In genomic region chr8:57435768-57436436, GRCm38 (mm10) we compare ENCODE assay signal across 9 mouse cellular contexts. TPM values are rescaled to one million over a fixed set of nuclear protein-coding genes. Genes with fewer than 3 reads are reported as not detected.
DNase-seq lines count a peak whose midpoint lies in the region; ATAC-seq lines count a peak whose summit lies in the region.
"Had no signal": no experiment of that assay in that cellular context is flagged by ENCODE, and none has a peak within 500 bp of the region (broad histone marks: within the 10 kb centered on the region; RNA-seq: fewer than 3 reads in every experiment).

No protein-coding gene starts in this region.

- no peak overlapping the region for H3K9ac ChIP-seq in midbrain, embryonic 15.5 days

- DNase-seq in adrenal gland, postnatal 10 days, result peak; percentile 31
- DNase-seq in adrenal gland, adult (ENCODE audit: inconsistent age in 2 of 2, low spot score in 1 of 2), result no peak
- no peak for DNase-seq in midbrain, embryonic 10.5 days (ENCODE audit: low spot score)
- DNase-seq in lung, postnatal 10 days, result peak; percentile 45
- DNase-seq in gastrocnemius, adult 8-10 months (ENCODE audit: low spot score in 2 of 2), result no peak

- no peak overlapping the region for H3K27ac ChIP-seq in midbrain, embryonic 15.5 days
- H3K27ac ChIP-seq in midbrain, embryonic 10.5 days (replicated peaks), result no peak overlapping the region

- no peaks in the 10 kb centered on the region for H3K36me3 ChIP-seq in midbrain, embryonic 15.5 days (replicated peaks)
- no peaks in the 10 kb centered on the region for H3K36me3 ChIP-seq in midbrain, embryonic 10.5 days

- 62% methylated on average over 18 of the region's 18 CpGs for WGBS in midbrain, embryonic 15.5 days
- 77% methylated on average over 18 of the region's 18 CpGs for WGBS in midbrain, embryonic 10.5 days

- H3K4me1 ChIP-seq in midbrain, embryonic 15.5 days, result no peaks in the 10 kb centered on the region
- peaks cover 5% of the 10 kb centered on the region for H3K4me1 ChIP-seq in midbrain, embryonic 10.5 days

- H3K4me2 ChIP-seq in midbrain, embryonic 15.5 days, result no peak overlapping the region

- H3K27me3 ChIP-seq in midbrain, embryonic 15.5 days (replicated peaks), result no peaks in the 10 kb centered on the region
- no peaks in the 10 kb centered on the region for H3K27me3 ChIP-seq in midbrain, embryonic 10.5 days (ENCODE audit: low read depth, poor library complexity, severe bottlenecking)

- no peaks in the 10 kb centered on the region for H3K9me3 ChIP-seq in midbrain, embryonic 15.5 days
- no peaks in the 10 kb centered on the region for H3K9me3 ChIP-seq in midbrain, embryonic 10.5 days (replicated peaks)

- no peak overlapping the region for H3K4me3 ChIP-seq in midbrain, embryonic 15.5 days
- H3K4me3 ChIP-seq in midbrain, embryonic 10.5 days, result no peak overlapping the region

- ATAC-seq in midbrain, embryonic 15.5 days (replicated peaks), result 0 out of 2 replicates have a peak, but pooled peaks have one; percentile 17
- peak; percentile 68 for ATAC-seq in granulocyte monocyte progenitor cell, adult 5-6 weeks (replicated peaks; ENCODE audit: poor library complexity, severe bottlenecking)
- no peak for ATAC-seq in activated CD4-positive, CD25-positive, alpha-beta regulatory T cell, adult 4 months

RNA-seq across cellular contexts. Expression of gene Scrg1, which starts 19.8 kb away (rescaled TPM):
- 1 to 10 TPM in 1 of 2 experiments, under 1 TPM in 1; 0.45 to 1.2 TPM for total RNA-seq in adrenal gland, postnatal 10 days (2021)
- 8.1 and 8.5 TPM in 2 replicates for polyA plus RNA-seq in midbrain, embryonic 15.5 days (2015; fragmentation: Nextera tagmentation; extraction: Ambion mirVana)
- 0.35 TPM in 1 of 2 replicates, not detected in the other for polyA plus RNA-seq in midbrain, embryonic 10.5 days (2016; fragmentation: Nextera tagmentation; extraction: Ambion mirVana)
- not detected in 2 replicates for total RNA-seq in granulocyte monocyte progenitor cell, adult 5-6 weeks (2014; fragmentation: Nextera tagmentation)
- not detected in 2 replicates for total RNA-seq in granulocyte monocyte progenitor cell, adult 5-6 weeks (2017)
- polyA plus RNA-seq in activated CD4-positive, CD25-positive, alpha-beta regulatory T cell, adult 4 months (2017; shearing (Covaris generic)), result not detected
- not detected for total RNA-seq in gastrocnemius, adult 8-10 months (2022)
- polyA plus RNA-seq: small intestine, adult 2 months had no signal

RNA-seq across cellular contexts. Expression of gene Sap30, which starts 51.8 kb away (rescaled TPM):
- total RNA-seq in adrenal gland, postnatal 10 days (2021), result 10 to 100 TPM in 1 of 2 experiments, 1 to 10 TPM in 1; 9.8 to 10.3 TPM
- polyA plus RNA-seq in midbrain, embryonic 15.5 days (2015; fragmentation: Nextera tagmentation; extraction: Ambion mirVana), result 32.6 and 33.4 TPM in 2 replicates
- 78.9 and 86.9 TPM in 2 replicates for polyA plus RNA-seq in midbrain, embryonic 10.5 days (2016; fragmentation: Nextera tagmentation; extraction: Ambion mirVana)
- total RNA-seq in granulocyte monocyte progenitor cell, adult 5-6 weeks (2014; fragmentation: Nextera tagmentation), result 21.9 and 24.6 TPM in 2 replicates
- total RNA-seq in granulocyte monocyte progenitor cell, adult 5-6 weeks (2017), result 73.7 and 93.3 TPM in 2 replicates
- polyA plus RNA-seq in activated CD4-positive, CD25-positive, alpha-beta regulatory T cell, adult 4 months (2017; shearing (Covaris generic)), result under 1 TPM; 0.94 to 0.99 TPM
- 10 to 100 TPM in 3 of 4 experiments, 1 to 10 TPM in 1; 8.7 to 11.0 (median 10.6) TPM for total RNA-seq in gastrocnemius, adult 8-10 months (2022)

Comparison
In these comparisons a context has a peak if more than half of its experiments do, and no peak if none do; other contexts are left out.
1. DNase-seq: peak in adrenal gland, postnatal 10 days (single experiment) and lung, postnatal 10 days (single experiment); none in adrenal gland, adult (0 of 2), midbrain, embryonic 10.5 days (single experiment) and gastrocnemius, adult 8-10 months (0 of 2).